Mouse (Mus musculus) urinary bladder, postnatal 14 days (tissue): ENCODE measurements at regions not wholly inside any gene's neighbourhood (a gene's known extent, or its start where the extent isn't known, plus 50 kb on each side); places are given as distances from the start of the nearest gene placed in this dataset.

Source experiments
- DNase-seq: peaks from one replicate; pipeline ENCODE4 v3.0.0; 2021; ENCODE audit warnings: low spot score

- peak; percentile 1 for DNase-seq
These were observed 2750.4 kb upstream of the Gm8797 start for GRCm38 (mm10) chr3:3000199-3000598.

GRCm38 (mm10) chr3:3001224-3001623 lies 2749.4 kb upstream of the Gm8797 start:
- no peak for DNase-seq

- DNase-seq = peak; percentile 1
These were observed 2749.0 kb upstream of the Gm8797 start for GRCm38 (mm10) chr3:3001639-3002038.

DNA sequence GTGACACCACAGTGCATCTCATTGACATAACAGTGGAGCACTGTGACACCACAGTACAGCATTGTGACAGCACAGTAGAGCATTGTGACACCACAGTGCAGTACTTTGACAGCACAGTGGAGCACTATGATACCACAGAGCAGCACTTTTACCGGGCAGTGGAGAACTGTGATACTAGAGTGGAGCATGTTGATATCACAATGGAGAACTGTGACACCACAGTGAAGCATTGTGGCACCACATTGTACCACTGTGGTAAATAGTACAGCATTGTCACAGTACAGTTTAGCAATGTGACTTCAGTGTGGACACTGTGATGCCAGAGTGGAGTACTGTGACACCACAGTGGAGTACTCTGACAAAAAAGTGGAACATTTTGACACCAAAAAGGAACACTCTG lies 2747.2 kb upstream of the Gm8797 start:
- no peak for DNase-seq

DNA sequence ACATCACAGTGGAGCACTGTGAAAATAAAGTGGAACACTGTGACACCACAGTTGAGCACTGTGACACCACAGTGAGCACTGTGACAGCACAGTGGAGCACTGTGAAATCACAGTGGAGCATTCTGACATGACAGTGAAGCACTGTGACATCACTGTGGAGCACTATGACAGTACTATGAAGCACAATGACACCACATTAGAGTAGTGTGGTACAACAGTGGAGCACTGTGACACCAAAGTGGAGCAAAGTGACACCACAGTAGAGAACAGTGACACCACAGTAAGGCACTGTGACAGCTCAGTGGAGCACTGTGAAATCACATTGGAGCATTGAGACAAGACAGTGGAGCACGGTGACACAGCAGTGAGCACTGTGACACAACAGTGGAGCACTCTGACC lies 2739.5 kb upstream of the Gm8797 start:
- DNase-seq = peak; percentile 0

- DNase-seq = peak; percentile 1
These were observed 2737.7 kb upstream of the Gm8797 start for GRCm38 (mm10) chr3:3012951-3013350.

- DNase-seq = no peak
These were observed 2735.6 kb upstream of the Gm8797 start for GRCm38 (mm10) chr3:3014978-3015377.

GRCm38 (mm10) chr3:3016572-3016971 lies 2734.0 kb upstream of the Gm8797 start:
- DNase-seq = no peak

GRCm38 (mm10) chr3:3032793-3033192 lies 2717.8 kb upstream of the Gm8797 start:
- no peak for DNase-seq
